Mouse (Mus musculus): ENCODE measurements around the gene Sorcs1. TPM values are rescaled to one million over a fixed set of nuclear protein-coding genes. Genes with fewer than 3 reads are reported as not detected.
A peak's percentile ranks its signal among the peaks of the same experiment; 100 is the strongest.

The Sorcs1 gene
- 1.4 TPM in 2 replicates for polyA plus RNA-seq (2014; fragmentation: Nextera tagmentation; extraction: Ambion mirVana)

GRCm38 (mm10) chr19:50677903-50678896 lies at the start of gene Sorcs1:
Sorcs1 (minus strand) TSS chr19:50678646.
- ATAC-seq (ENCODE audit: insufficient read depth) (peak; percentile 93), DNase-seq (peak; percentile 82)
- H3K9ac ChIP-seq = peak within 1 kb of the TSS; percentile 48
- H3K4me3 ChIP-seq (ENCODE audit: low read depth, low read length) = peak within 1 kb of the TSS; percentile 56
- H3K27ac ChIP-seq (ENCODE audit: low read depth) = no peak within 1 kb of the TSS
- H3K9me3 ChIP-seq (ENCODE audit: low read depth, low read length) = no peaks in the 10 kb centered on the region
- TF ChIP-seq CTCF (IDR thresholded peaks at IDR 0.05; ENCODE audit: low read depth) = no peak
- peak within 1 kb of the TSS; percentile 98 for H3K4me2 ChIP-seq
- under 1% methylated on average over 75 of the region's 102 CpGs for WGBS
- H3K4me1 ChIP-seq (ENCODE audit: insufficient read depth) = no peaks in the 10 kb centered on the region
- H3K27me3 ChIP-seq (ENCODE audit: insufficient read depth, low read length) = peaks cover 19% of the 10 kb centered on the region
- H3K36me3 ChIP-seq (ENCODE audit: insufficient read depth) = no peaks in the 10 kb centered on the region

DNA sequence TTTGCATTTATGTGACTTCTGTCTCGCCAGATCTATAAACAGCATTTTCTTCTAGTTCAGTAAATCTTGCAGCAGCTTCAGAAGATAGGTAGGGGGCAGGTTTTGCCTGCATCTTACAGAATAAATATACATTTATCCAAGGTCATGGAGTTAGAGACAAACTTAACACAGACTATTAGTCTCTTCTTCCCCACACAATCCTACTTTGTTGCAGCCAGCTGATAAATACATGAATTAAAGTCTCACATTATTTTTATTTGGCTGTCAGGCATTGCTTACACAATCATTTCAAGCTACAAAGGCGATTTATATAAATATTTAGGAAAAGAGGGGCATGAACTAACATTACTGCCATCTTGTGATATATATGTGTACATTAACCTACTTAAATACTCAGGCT lies 4.8 kb upstream of the Sorcs1 start:
- Histone ChIP-seq H3K9ac (no peak overlapping the region), H3K4me3 (ENCODE audit: low read depth, low read length) (no peak overlapping the region), H3K4me2 (no peak overlapping the region), H3K27me3 (ENCODE audit: insufficient read depth, low read length) (no peaks in the 10 kb centered on the region), H3K36me3 (ENCODE audit: insufficient read depth) (no peaks in the 10 kb centered on the region), H3K27ac (ENCODE audit: low read depth) (no peak overlapping the region), H3K9me3 (ENCODE audit: low read depth, low read length) (no peaks in the 10 kb centered on the region), H3K4me1 (ENCODE audit: insufficient read depth) (no peaks in the 10 kb centered on the region)
- WGBS = 25% methylated on average over 2 of the region's 2 CpGs
- peak; percentile 67 for DNase-seq
- ATAC-seq (ENCODE audit: insufficient read depth) = peak; percentile 52
- TF ChIP-seq CTCF (IDR thresholded peaks at IDR 0.05; ENCODE audit: low read depth) = no peak

- peaks cover 19% of the 10 kb centered on the region for H3K27me3 ChIP-seq (ENCODE audit: insufficient read depth, low read length)
- peak overlapping the region; percentile 48 for H3K9ac ChIP-seq
- 0% methylated on average over 2 of the region's 2 CpGs for WGBS
- H3K27ac ChIP-seq (ENCODE audit: low read depth) = no peak overlapping the region
- peak overlapping the region; percentile 98 for H3K4me2 ChIP-seq
- H3K4me1 ChIP-seq (ENCODE audit: insufficient read depth) = no peaks in the 10 kb centered on the region
- DNase-seq = no peak
- TF ChIP-seq CTCF (IDR thresholded peaks at IDR 0.05; ENCODE audit: low read depth) = no peak
- H3K36me3 ChIP-seq (ENCODE audit: insufficient read depth) = no peaks in the 10 kb centered on the region
- ATAC-seq (ENCODE audit: insufficient read depth) = peak; percentile 39; the same call in 1 of the 2 replicates
- peak overlapping the region; percentile 56 for H3K4me3 ChIP-seq (ENCODE audit: low read depth, low read length)
- no peaks in the 10 kb centered on the region for H3K9me3 ChIP-seq (ENCODE audit: low read depth, low read length)
Measured at GRCm38 (mm10) chr19:50678946-50679345, 500 bp upstream of the Sorcs1 start.

DNA sequence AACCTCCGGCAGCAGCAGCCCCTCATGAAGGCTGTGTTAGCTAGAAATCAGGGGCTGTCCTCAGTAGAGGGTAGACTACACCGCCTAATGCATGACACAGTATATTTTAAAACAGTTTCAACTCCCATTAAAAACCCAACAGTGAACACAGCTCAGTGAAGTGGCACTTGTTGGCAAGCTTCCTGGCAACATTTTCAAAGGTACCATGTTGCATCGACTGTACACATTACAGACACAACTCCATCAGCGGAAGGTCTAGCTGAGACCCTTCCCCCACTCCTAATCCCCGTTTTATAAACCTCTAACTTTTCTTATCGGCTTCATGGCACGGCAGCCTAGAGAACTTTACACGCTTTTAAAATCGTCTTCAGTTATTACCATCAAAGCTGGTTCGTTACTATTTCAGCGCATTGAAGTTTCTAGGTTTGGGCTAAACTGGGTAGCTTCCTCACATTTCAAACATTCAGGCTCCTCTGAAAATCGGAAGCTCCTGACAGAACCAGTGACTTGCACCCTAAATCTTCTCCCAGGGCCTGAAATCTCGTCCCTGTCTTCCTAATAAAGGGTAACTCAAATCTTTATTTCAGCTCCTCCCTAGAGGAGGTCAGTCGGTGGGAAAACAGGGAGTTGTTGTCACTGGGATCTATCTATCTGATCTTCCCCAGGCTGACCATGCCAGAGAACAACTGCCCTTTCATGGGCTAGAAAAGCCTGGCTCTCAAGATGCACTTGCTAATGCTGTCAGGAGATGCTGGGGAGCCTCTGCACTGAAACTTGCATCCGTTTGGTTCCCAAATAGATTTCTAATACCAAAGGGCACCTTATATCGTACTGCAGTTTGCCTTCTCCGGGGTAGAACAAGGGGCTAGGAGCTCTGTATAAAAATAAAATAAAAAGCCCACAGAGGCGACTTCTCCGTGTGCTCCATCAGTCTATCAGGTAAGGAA lies 1.6 kb downstream of the Sorcs1 start:
- no peaks in the 10 kb centered on the region for H3K36me3 ChIP-seq (ENCODE audit: insufficient read depth)
- H3K27me3 ChIP-seq (ENCODE audit: insufficient read depth, low read length) = peaks cover 19% of the 10 kb centered on the region
- 30% methylated on average over 19 of the region's 19 CpGs for WGBS
- no peak overlapping the region for H3K27ac ChIP-seq (ENCODE audit: low read depth)
- no peak for DNase-seq
- no peaks in the 10 kb centered on the region for H3K9me3 ChIP-seq (ENCODE audit: low read depth, low read length)
- peak overlapping the region; percentile 98 for H3K4me2 ChIP-seq
- no peaks in the 10 kb centered on the region for H3K4me1 ChIP-seq (ENCODE audit: insufficient read depth)
- no peak overlapping the region for H3K9ac ChIP-seq
- ATAC-seq (ENCODE audit: insufficient read depth) = no peak
- peak overlapping the region; percentile 56; the same call in 1 of the 2 replicates for H3K4me3 ChIP-seq (ENCODE audit: low read depth, low read length)
- TF ChIP-seq CTCF (IDR thresholded peaks at IDR 0.05; ENCODE audit: low read depth) = no peak

- Histone ChIP-seq H3K27ac (ENCODE audit: low read depth) (no peak overlapping the region), H3K9ac (no peak overlapping the region), H3K4me1 (ENCODE audit: insufficient read depth) (no peaks in the 10 kb centered on the region), H3K27me3 (ENCODE audit: insufficient read depth, low read length) (peaks cover 19% of the 10 kb centered on the region), H3K36me3 (ENCODE audit: insufficient read depth) (no peaks in the 10 kb centered on the region), H3K4me2 (no peak overlapping the region), H3K4me3 (ENCODE audit: low read depth, low read length) (no peak overlapping the region), H3K9me3 (ENCODE audit: low read depth, low read length) (no peaks in the 10 kb centered on the region)
- no peak for TF ChIP-seq CTCF (IDR thresholded peaks at IDR 0.05; ENCODE audit: low read depth)
- 74% methylated on average over 5 of the region's 5 CpGs for WGBS
- ATAC-seq (ENCODE audit: insufficient read depth) = no peak
- no peak for DNase-seq
Measured at GRCm38 (mm10) chr19:50674921-50675320, 3.5 kb downstream of the Sorcs1 start.

GRCm38 (mm10) chr19:50667516-50667915 lies 10.9 kb downstream of the Sorcs1 start:
- Histone ChIP-seq H3K27me3 (ENCODE audit: insufficient read depth, low read length) (no peaks in the 10 kb centered on the region), H3K4me3 (ENCODE audit: low read depth, low read length) (no peak overlapping the region), H3K9me3 (ENCODE audit: low read depth, low read length) (no peaks in the 10 kb centered on the region), H3K27ac (ENCODE audit: low read depth) (no peak overlapping the region), H3K4me1 (ENCODE audit: insufficient read depth) (no peaks in the 10 kb centered on the region), H3K36me3 (ENCODE audit: insufficient read depth) (no peaks in the 10 kb centered on the region), H3K9ac (no peak overlapping the region), H3K4me2 (no peak overlapping the region)
- no peak for DNase-seq
- no peak for TF ChIP-seq CTCF (IDR thresholded peaks at IDR 0.05; ENCODE audit: low read depth)
- 79% methylated on average over 8 of the region's 8 CpGs for WGBS
- ATAC-seq (ENCODE audit: insufficient read depth) = no peak

Measured in lung, embryonic 14.5 days (tissue).